Mouse (Mus musculus) spleen, postnatal 4 days (tissue): Measurements from ENCODE around the gene Gm21721.
"Not testable (repeated sequence)": the region's sequence is repeated elsewhere in the genome, so short reads cannot be mapped to it uniquely, and the experiment has no call there.

Experiments used
- DNase-seq, 2 experiments: peaks; one replicate each; pipeline ENCODE4 v3.0.0; 2022; ENCODE audit warnings: low spot score in 2 of 2

The Gm21721 gene

GRCm38 (mm10) chrY:9202090-9202489 is at the start of gene Gm21721:
TSS of gene Gm21721 (minus strand) at chrY:9202190.
- not testable (repeated sequence) for DNase-seq
